Mouse (Mus musculus) CH12.LX (cell line): ENCODE measurements at regions not wholly inside any gene's neighbourhood (a gene's known extent, or its start where the extent isn't known, plus 50 kb on each side); places are given as distances from the start of the nearest gene placed in this dataset.

Experiments used
- CTCF ChIP-seq, 2 experiments: IDR thresholded peaks in 1 of 2; conservative IDR thresholded peaks in 1 of 2; 2 replicates each; pipeline ENCODE4 v1.5.1; 2011 to 2012; ENCODE audit warnings: low read depth in 2 of 2, low read length in 2 of 2, improper control_type of control experiment in 1 of 2, inconsistent platforms in 1 of 2, mild to moderate bottlenecking in 1 of 2, moderate library complexity in 1 of 2
- JUN ChIP-seq: IDR thresholded peaks from 2 replicates; pipeline ENCODE4 v1.6.1; 2011; ENCODE audit warnings: low read depth, mild to moderate bottlenecking, low read length, improper control_type of control experiment, moderate library complexity; ENCODE audit not compliant: insufficient read depth
- MAX ChIP-seq: IDR thresholded peaks from 2 replicates; pipeline ENCODE4 v1.6.1; 2011; ENCODE audit warnings: low read length, improper control_type of control experiment
- ZC3H11A ChIP-seq: IDR thresholded peaks from 2 replicates; pipeline ENCODE4 v1.6.1; 2012; ENCODE audit warnings: low read depth, mild to moderate bottlenecking, inconsistent platforms, low read length, improper control_type of control experiment
- ZNF384 ChIP-seq: IDR thresholded peaks from 2 replicates; pipeline ENCODE4 v1.6.1; 2012; ENCODE audit warnings: low read depth, low read length, improper control_type of control experiment, inconsistent platforms

- TF ChIP-seq JUN (no peak), ZC3H11A (no peak), ZNF384 (no peak), CTCF (conservative IDR thresholded peaks at IDR 0.05 in 1 of 2, IDR thresholded peaks at IDR 0.05 in 1 of 2; ENCODE audit: low read depth in 2 of 2, low read length in 2 of 2) (no peak), MAX (no peak)
These were observed 236.8 kb downstream of the Zfp326 start for GRCm38 (mm10) chr5:106113186-106113585.
